Mouse (Mus musculus) heart, postnatal 0 days (tissue): ENCODE results near the gene Pfdn6. TPM values are rescaled to one million over a fixed set of nuclear protein-coding genes. Genes with fewer than 3 reads are reported as not detected.
"Not testable (repeated sequence)": the region's sequence is repeated elsewhere in the genome, so short reads cannot be mapped to it uniquely, and the experiment has no call there.

Experiments used
- ATAC-seq: fragments of 200-750 bp; cut with Nextera tagmentation; 2 replicates; pipeline ENCODE4 v1.8.0; 2017; ENCODE audit warnings: low read depth, moderate number of reproducible peaks, moderate library complexity; ENCODE audit not compliant: insufficient read depth
- DNase-seq: peaks from one replicate; pipeline ENCODE4 v3.0.0-alpha.2; 2016; ENCODE audit warnings: low spot score
- H3K27ac ChIP-seq: fragments of 300-500 bp; sonication (generic); 2 replicates; pipeline ENCODE4 v1.5.1; 2014; ENCODE audit warnings: low read depth, mild to moderate bottlenecking
- H3K27me3 ChIP-seq: fragments of 300-500 bp; sonication (generic); 2 replicates; pipeline ENCODE4 v1.6.1; 2014; ENCODE audit warnings: low read length, mixed read lengths; ENCODE audit not compliant: control insufficient read depth, insufficient read depth
- H3K36me3 ChIP-seq: fragments of 300-500 bp; sonication (generic); replicated peaks from 2 replicates; pipeline ENCODE4 v1.6.1; 2014; ENCODE audit warnings: low read length, mixed read lengths; ENCODE audit not compliant: control insufficient read depth, insufficient read depth
- H3K4me1 ChIP-seq: fragments of 300-500 bp; sonication (generic); 2 replicates; pipeline ENCODE4 v1.6.1; 2014; ENCODE audit warnings: antibody characterized with exemption; ENCODE audit not compliant: control insufficient read depth, insufficient read depth
- H3K4me2 ChIP-seq: fragments of 300-500 bp; sonication (generic); 2 replicates; pipeline ENCODE4 v1.6.1; 2014; ENCODE audit warnings: low read depth, mild to moderate bottlenecking, low read length, moderate library complexity
- H3K4me3 ChIP-seq: fragments of 300-500 bp; sonication (generic); 2 replicates; pipeline ENCODE4 v1.5.1; 2014; ENCODE audit warnings: low read depth, low read length
- H3K9ac ChIP-seq: fragments of 300-500 bp; sonication (generic); replicated peaks from 2 replicates; pipeline ENCODE4 v1.6.1; 2014; ENCODE audit warnings: low read depth, low read length, mixed read lengths
- H3K9me3 ChIP-seq: fragments of 300-500 bp; sonication (generic); replicated peaks from 2 replicates; pipeline ENCODE4 v1.6.1; 2016; ENCODE audit warnings: low read length; ENCODE audit not compliant: control insufficient read depth
- CTCF ChIP-seq: IDR thresholded peaks from 2 replicates; pipeline ENCODE4 v1.5.1; 2016; ENCODE audit warnings: antibody characterized with exemption, control low read depth, low read depth
- EP300 ChIP-seq: IDR thresholded peaks from 2 replicates; pipeline ENCODE4 v1.6.1; 2016; ENCODE audit warnings: antibody characterized with exemption, low read depth
- WGBS: fragments of 180-500 bp; shearing (Covaris S2); extraction: QIAGEN DNeasy Blood & Tissue Kit; methylation state at CpG from one replicate; pipeline ENCODE4 v1.1.7; 2014; 5-methylcytosine and 5-hydroxymethylcytosine counted together
- polyA plus RNA-seq: library from polyadenylated mRNA; unstranded; fragments of >200 nt; fragmentation: Nextera tagmentation; extraction: Ambion mirVana; gene quantifications from 2 replicates; pipeline ENCODE4 v1.2.1, GENCODE M21; 2015
- total RNA-seq: library from RNA; depleted of rRNA; stranded (reverse); fragments of >200 nt; gene quantifications from 2 replicates; pipeline ENCODE4 v1.2.3, GENCODE M21; 2014; ENCODE audit warnings: low replicate concordance

Pfdn6 gene
- total and polyA plus RNA-seq, 2 experiments from 2014 or later, result 77.4 to 123 TPM

GRCm38 (mm10) chr17:33897114-33897794 lies 42.9 kb downstream of the Pfdn6 start:
- 44% methylated on average over 6 of the region's 6 CpGs for WGBS
- no peaks in the 10 kb centered on the region for H3K4me1 ChIP-seq
- no peak overlapping the region for H3K27ac ChIP-seq
- no peaks in the 10 kb centered on the region for H3K9me3 ChIP-seq
- H3K9ac ChIP-seq, result no peak overlapping the region
- no peaks in the 10 kb centered on the region for H3K36me3 ChIP-seq
- no peak overlapping the region for H3K4me2 ChIP-seq
- H3K4me3 ChIP-seq, result no peak overlapping the region
- no peak for ATAC-seq
- TF ChIP-seq CTCF, result peak; percentile 65
- no peak for TF ChIP-seq EP300
- no peaks in the 10 kb centered on the region for H3K27me3 ChIP-seq
- DNase-seq, result peak; percentile 45

GRCm38 (mm10) chr17:33893011-33893410 lies 47.1 kb downstream of the Pfdn6 start:
- not testable (repeated sequence) for ATAC-seq, H3K9me3 ChIP-seq, H3K27ac ChIP-seq, H3K4me3 ChIP-seq, H3K27me3 ChIP-seq, H3K9ac ChIP-seq, H3K4me2 ChIP-seq, DNase-seq, H3K4me1 ChIP-seq, H3K36me3 ChIP-seq
- 70% methylated on average over 4 of the region's 4 CpGs for WGBS

GRCm38 (mm10) chr17:33892429-33892828 lies 47.7 kb downstream of the Pfdn6 start:
- WGBS, result 35% methylated on average over 7 of the region's 7 CpGs
- peaks cover 9% of the 10 kb centered on the region for H3K4me1 ChIP-seq
- H3K27me3 ChIP-seq, result no peaks in the 10 kb centered on the region
- no peak overlapping the region for H3K4me2 ChIP-seq
- H3K27ac ChIP-seq, result no peak overlapping the region
- H3K36me3 ChIP-seq, result no peaks in the 10 kb centered on the region
- DNase-seq (no peak), ATAC-seq (no peak)
- TF ChIP-seq EP300, result no peak
- no peak for TF ChIP-seq CTCF
- H3K9me3 ChIP-seq, result no peaks in the 10 kb centered on the region
- no peak overlapping the region for H3K4me3 ChIP-seq
- no peak overlapping the region for H3K9ac ChIP-seq

- WGBS, result 64% methylated on average over 6 of the region's 6 CpGs
- not testable (repeated sequence) for H3K27ac ChIP-seq, H3K9ac ChIP-seq, H3K9me3 ChIP-seq, DNase-seq, H3K4me3 ChIP-seq, ATAC-seq, H3K36me3 ChIP-seq, H3K4me2 ChIP-seq, H3K4me1 ChIP-seq, H3K27me3 ChIP-seq
Observed at GRCm38 (mm10) chr17:33891892-33892291, 48.3 kb downstream of the Pfdn6 start.

- ATAC-seq (no peak), DNase-seq (no peak)
- no peaks in the 10 kb centered on the region for H3K9me3 ChIP-seq
- no peak for TF ChIP-seq EP300
- no peak for TF ChIP-seq CTCF
- no peak overlapping the region for H3K4me3 ChIP-seq
- no peak overlapping the region for H3K9ac ChIP-seq
- WGBS, result 61% methylated on average over 2 of the region's 2 CpGs
- H3K27me3 ChIP-seq, result no peaks in the 10 kb centered on the region
- H3K4me2 ChIP-seq, result no peak overlapping the region
- H3K36me3 ChIP-seq, result peaks cover under 1% of the 10 kb centered on the region; the same call in 1 of the 2 replicates
- H3K4me1 ChIP-seq, result peaks cover 9% of the 10 kb centered on the region
- no peak overlapping the region for H3K27ac ChIP-seq
Observed at GRCm38 (mm10) chr17:33891357-33891756, 48.8 kb downstream of the Pfdn6 start.

GRCm38 (mm10) chr17:33890533-33891059 lies 49.5 kb downstream of the Pfdn6 start, which contains the start of gene Kifc1:
Kifc1 (minus strand) TSS chr17:33890661.
- Histone ChIP-seq H3K4me3 (peak within 1 kb of the TSS; percentile 77), H3K9ac (peak within 1 kb of the TSS; percentile 63), H3K36me3 (peaks cover 7% of the 10 kb centered on the region; the same call in 1 of the 2 replicates), H3K27ac (peak within 1 kb of the TSS; percentile 59; the same call in 1 of the 2 replicates), H3K4me2 (peak within 1 kb of the TSS; percentile 74), H3K9me3 (no peaks in the 10 kb centered on the region), H3K4me1 (peaks cover 9% of the 10 kb centered on the region), H3K27me3 (no peaks in the 10 kb centered on the region)
- WGBS, result under 1% methylated on average over 49 of the region's 49 CpGs
- DNase-seq (peak; percentile 98), ATAC-seq (peak; percentile 99)
- TF ChIP-seq CTCF (peak; percentile 99), EP300 (peak; percentile 86)

- WGBS, result under 1% methylated on average over 38 of the region's 44 CpGs
- peak overlapping the region; percentile 63 for H3K9ac ChIP-seq
Observed at GRCm38 (mm10) chr17:33889941-33890532, 50.1 kb downstream of the Pfdn6 start.

More at GRCm38 (mm10) chr17:33889941-33890532, 50.1 kb downstream of the Pfdn6 start:
- H3K9me3 ChIP-seq, H3K36me3 ChIP-seq, H3K27me3 ChIP-seq, H3K4me1 ChIP-seq, DNase-seq: not testable (repeated sequence)
- Histone ChIP-seq H3K4me2 (peak overlapping the region; percentile 74), H3K4me3 (peak overlapping the region; percentile 77), H3K27ac (peak overlapping the region; percentile 59; the same call in 1 of the 2 replicates)
- peak; percentile 13 for ATAC-seq
